Mouse (Mus musculus) thymus, adult 2 months (tissue): ENCODE data around the gene Tnk2.

Experiments
- CTCF ChIP-seq: fragments of 200-500 bp; IDR thresholded peaks from 2 replicates; pipeline ENCODE4 v1.5.1; 2012; ENCODE audit warnings: mild to moderate bottlenecking, control low read depth, low read length, moderate library complexity, borderline replicate concordance; ENCODE audit not compliant: control insufficient read depth, poor library complexity, insufficient read depth; ENCODE audit errors: extremely low read depth
- POLR2A ChIP-seq: fragments of 200-500 bp; IDR thresholded peaks from 2 replicates; pipeline ENCODE4 v1.6.1; 2012; ENCODE audit warnings: mild to moderate bottlenecking, low read length, control low read depth, moderate library complexity; ENCODE audit not compliant: control insufficient read depth, poor library complexity, insufficient read depth; ENCODE audit errors: extremely low read depth

GRCm38 (mm10) chr16:32665851-32666665, 22.4 kb downstream of the Tnk2 start:
- no peak for TF ChIP-seq POLR2A
- no peak for TF ChIP-seq CTCF
